Mouse (Mus musculus) neural tube, embryonic 14.5 days (tissue): Measurements from ENCODE around the gene Mthfd1l. TPM values are rescaled to one million over a fixed set of nuclear protein-coding genes. Genes with fewer than 3 reads are reported as not detected.

Experiments used
- ATAC-seq: fragments of 200-750 bp; cut with Nextera tagmentation; 2 replicates; pipeline ENCODE4 v1.8.0; 2017; ENCODE audit warnings: low read depth, mild to moderate bottlenecking, moderate TSS enrichment, moderate library complexity
- H3K27ac ChIP-seq: fragments of 300-500 bp; sonication (generic); 2 replicates; pipeline ENCODE4 v1.5.1; 2014; ENCODE audit warnings: low read depth, mild to moderate bottlenecking, control low read depth, low read length, moderate library complexity, mixed read lengths
- H3K27me3 ChIP-seq: fragments of 300-500 bp; sonication (generic); 2 replicates; pipeline ENCODE4 v1.6.1; 2014; ENCODE audit warnings: low read length; ENCODE audit not compliant: control insufficient read depth, insufficient read depth
- H3K36me3 ChIP-seq: fragments of 300-500 bp; sonication (generic); 2 replicates; pipeline ENCODE4 v1.6.1; 2014; ENCODE audit warnings: low read length, mixed read lengths; ENCODE audit not compliant: control insufficient read depth, insufficient read depth
- H3K4me1 ChIP-seq: fragments of 300-500 bp; sonication (generic); 2 replicates; pipeline ENCODE4 v1.6.1; 2014; ENCODE audit warnings: low read length; ENCODE audit not compliant: control insufficient read depth, insufficient read depth
- H3K4me2 ChIP-seq: fragments of 300-500 bp; sonication (generic); 2 replicates; pipeline ENCODE4 v1.6.1; 2014; ENCODE audit warnings: mild to moderate bottlenecking, low read depth, low read length, control low read depth
- H3K4me3 ChIP-seq: fragments of 300-500 bp; sonication (generic); 2 replicates; pipeline ENCODE4 v1.5.1; 2014; ENCODE audit warnings: low read depth, low read length, control low read depth, mixed read lengths
- H3K9ac ChIP-seq: fragments of 300-500 bp; sonication (generic); replicated peaks from 2 replicates; pipeline ENCODE4 v1.6.1; 2014; ENCODE audit warnings: low read depth, mild to moderate bottlenecking, control low read depth, low read length, mixed read lengths
- H3K9me3 ChIP-seq: fragments of 300-500 bp; sonication (generic); 2 replicates; pipeline ENCODE4 v1.6.1; 2016; ENCODE audit warnings: low read length; ENCODE audit not compliant: control insufficient read depth
- WGBS: fragments of 180-500 bp; shearing (Covaris S2); extraction: QIAGEN DNeasy Blood & Tissue Kit; methylation state at CpG from one replicate; pipeline ENCODE4 v1.1.7; 2014; 5-methylcytosine and 5-hydroxymethylcytosine counted together
- polyA plus RNA-seq: library from polyadenylated mRNA; unstranded; fragments of >200 nt; fragmentation: Nextera tagmentation; extraction: Ambion mirVana; gene quantifications from 2 replicates; pipeline ENCODE4 v1.2.1, GENCODE M21; 2014

Mthfd1l gene
- polyA plus RNA-seq, 1 experiment from 2014 or later, result 5.6 TPM

GRCm38 (mm10) chr10:4125232-4125631 lies 152.3 kb downstream of the Mthfd1l start:
- no peak overlapping the region for H3K4me3 ChIP-seq
- no peak overlapping the region for H3K4me2 ChIP-seq
- H3K36me3 ChIP-seq, result no peaks in the 10 kb centered on the region
- no peaks in the 10 kb centered on the region for H3K9me3 ChIP-seq
- ATAC-seq, result no peak
- no peaks in the 10 kb centered on the region for H3K27me3 ChIP-seq
- no peaks in the 10 kb centered on the region for H3K4me1 ChIP-seq
- no peak overlapping the region for H3K27ac ChIP-seq
- no peak overlapping the region for H3K9ac ChIP-seq
- WGBS, result 70% methylated on average over 7 of the region's 7 CpGs

GRCm38 (mm10) chr10:4126335-4127012 lies 153.6 kb downstream of the Mthfd1l start:
- Histone ChIP-seq H3K4me3 (no peak overlapping the region), H3K27me3 (no peaks in the 10 kb centered on the region), H3K27ac (no peak overlapping the region), H3K9me3 (no peaks in the 10 kb centered on the region), H3K9ac (no peak overlapping the region), H3K4me1 (no peaks in the 10 kb centered on the region), H3K36me3 (no peaks in the 10 kb centered on the region), H3K4me2 (no peak overlapping the region)
- no peak for ATAC-seq
- WGBS, result 75% methylated on average over 8 of the region's 8 CpGs

- Histone ChIP-seq H3K27me3 (no peaks in the 10 kb centered on the region), H3K4me1 (no peaks in the 10 kb centered on the region), H3K27ac (no peak overlapping the region), H3K36me3 (no peaks in the 10 kb centered on the region), H3K4me3 (no peak overlapping the region), H3K4me2 (no peak overlapping the region), H3K9me3 (no peaks in the 10 kb centered on the region), H3K9ac (no peak overlapping the region)
- ATAC-seq, result no peak; the same call in 1 of the 2 replicates
- WGBS, result 80% methylated on average over 10 of the region's 10 CpGs
Measured at GRCm38 (mm10) chr10:4128411-4128810, 155.5 kb downstream of the Mthfd1l start.

GRCm38 (mm10) chr10:4128915-4129314 lies 156.0 kb downstream of the Mthfd1l start:
- Histone ChIP-seq H3K27ac (no peak overlapping the region), H3K9ac (no peak overlapping the region), H3K4me2 (no peak overlapping the region), H3K27me3 (no peaks in the 10 kb centered on the region), H3K4me1 (no peaks in the 10 kb centered on the region), H3K36me3 (no peaks in the 10 kb centered on the region), H3K9me3 (no peaks in the 10 kb centered on the region), H3K4me3 (no peak overlapping the region)
- 80% methylated on average over 4 of the region's 4 CpGs for WGBS
- no peak for ATAC-seq

GRCm38 (mm10) chr10:4129461-4129860 lies 156.5 kb downstream of the Mthfd1l start:
- Histone ChIP-seq H3K27ac (no peak overlapping the region), H3K4me3 (no peak overlapping the region), H3K36me3 (no peaks in the 10 kb centered on the region), H3K9ac (no peak overlapping the region), H3K9me3 (no peaks in the 10 kb centered on the region), H3K4me2 (no peak overlapping the region), H3K4me1 (no peaks in the 10 kb centered on the region), H3K27me3 (no peaks in the 10 kb centered on the region)
- 87% methylated on average over 8 of the region's 8 CpGs for WGBS
- no peak for ATAC-seq

- no peak overlapping the region for H3K9ac ChIP-seq
- H3K4me2 ChIP-seq, result no peak overlapping the region
- no peaks in the 10 kb centered on the region for H3K9me3 ChIP-seq
- H3K4me1 ChIP-seq, result no peaks in the 10 kb centered on the region
- 94% methylated on average over 11 of the region's 11 CpGs for WGBS
- H3K36me3 ChIP-seq, result no peaks in the 10 kb centered on the region
- H3K27me3 ChIP-seq, result no peaks in the 10 kb centered on the region
- no peak overlapping the region for H3K4me3 ChIP-seq
- no peak overlapping the region for H3K27ac ChIP-seq
- no peak for ATAC-seq
Measured at GRCm38 (mm10) chr10:4130034-4130607, 157.2 kb downstream of the Mthfd1l start.

GRCm38 (mm10) chr10:4132735-4133134 lies 159.8 kb downstream of the Mthfd1l start:
- no peak for ATAC-seq
- Histone ChIP-seq H3K9me3 (no peaks in the 10 kb centered on the region), H3K27ac (no peak overlapping the region), H3K9ac (no peak overlapping the region), H3K4me3 (no peak overlapping the region), H3K4me2 (no peak overlapping the region), H3K4me1 (no peaks in the 10 kb centered on the region), H3K36me3 (no peaks in the 10 kb centered on the region), H3K27me3 (no peaks in the 10 kb centered on the region)
- 72% methylated on average over 7 of the region's 7 CpGs for WGBS

- no peak overlapping the region for H3K4me3 ChIP-seq
- H3K9me3 ChIP-seq, result no peaks in the 10 kb centered on the region
- no peak for ATAC-seq
- H3K4me1 ChIP-seq, result no peaks in the 10 kb centered on the region
- no peaks in the 10 kb centered on the region for H3K36me3 ChIP-seq
- no peak overlapping the region for H3K4me2 ChIP-seq
- no peak overlapping the region for H3K9ac ChIP-seq
- H3K27me3 ChIP-seq, result no peaks in the 10 kb centered on the region
- H3K27ac ChIP-seq, result no peak overlapping the region
- 95% methylated on average over 5 of the region's 5 CpGs for WGBS
Measured at GRCm38 (mm10) chr10:4135100-4135764, 162.3 kb downstream of the Mthfd1l start.

- no peak overlapping the region for H3K27ac ChIP-seq
- H3K36me3 ChIP-seq, result no peaks in the 10 kb centered on the region
- no peak for ATAC-seq
- H3K9ac ChIP-seq, result no peak overlapping the region
- H3K27me3 ChIP-seq, result no peaks in the 10 kb centered on the region
- H3K4me2 ChIP-seq, result no peak overlapping the region
- no peak overlapping the region for H3K4me3 ChIP-seq
- no peaks in the 10 kb centered on the region for H3K4me1 ChIP-seq
- no peaks in the 10 kb centered on the region for H3K9me3 ChIP-seq
- 81% methylated on average over 3 of the region's 3 CpGs for WGBS
Measured at GRCm38 (mm10) chr10:4139531-4139930, 166.6 kb downstream of the Mthfd1l start.
